Mouse (Mus musculus) midbrain, embryonic 14.5 days (tissue): ENCODE measurements around the gene Stx5a. TPM values are rescaled to one million over a fixed set of nuclear protein-coding genes. Genes with fewer than 3 reads are reported as not detected.

Experiments
- ATAC-seq: fragments of 200-750 bp; cut with Nextera tagmentation; 2 replicates; pipeline ENCODE4 v1.8.0; 2017; ENCODE audit warnings: moderate number of reproducible peaks, moderate library complexity; ENCODE audit not compliant: low FRiP score, low TSS enrichment
- DNase-seq: peaks from one replicate; pipeline ENCODE4 v3.0.0-alpha.2; 2015
- H3K27ac ChIP-seq: fragments of 300-500 bp; sonication (generic); replicated peaks from 2 replicates; pipeline ENCODE4 v1.5.1; 2014; ENCODE audit warnings: mild to moderate bottlenecking, low read depth, low read length, moderate library complexity
- H3K27me3 ChIP-seq: fragments of 300-500 bp; sonication (generic); 2 replicates; pipeline ENCODE4 v1.6.1; 2014; ENCODE audit warnings: low read length, control low read depth, mixed read lengths; ENCODE audit not compliant: control insufficient read depth, insufficient read depth
- H3K36me3 ChIP-seq: fragments of 300-500 bp; sonication (generic); 2 replicates; pipeline ENCODE4 v1.6.1; 2014; ENCODE audit warnings: low read length, control low read depth; ENCODE audit not compliant: control insufficient read depth, insufficient read depth
- H3K4me1 ChIP-seq: fragments of 300-500 bp; sonication (generic); 2 replicates; pipeline ENCODE4 v1.6.1; 2014; ENCODE audit warnings: mild to moderate bottlenecking, antibody characterized with exemption, low read length, control low read depth; ENCODE audit not compliant: control insufficient read depth, insufficient read depth
- H3K4me2 ChIP-seq: fragments of 300-500 bp; sonication (generic); 2 replicates; pipeline ENCODE4 v1.6.1; 2014; ENCODE audit warnings: mild to moderate bottlenecking, low read length, moderate library complexity
- H3K4me3 ChIP-seq: fragments of 300-500 bp; sonication (generic); replicated peaks from 2 replicates; pipeline ENCODE4 v1.5.1; 2014; ENCODE audit warnings: low read depth, low read length
- H3K9ac ChIP-seq: fragments of 300-500 bp; sonication (generic); replicated peaks from 2 replicates; pipeline ENCODE4 v1.6.1; 2014; ENCODE audit warnings: mild to moderate bottlenecking, low read length, moderate library complexity
- H3K9me3 ChIP-seq: fragments of 300-500 bp; sonication (generic); 2 replicates; pipeline ENCODE4 v1.6.1; 2016; ENCODE audit warnings: low read length, control low read depth, mixed read lengths; ENCODE audit not compliant: control insufficient read depth
- WGBS: fragments of 180-500 bp; shearing (Covaris S2); extraction: QIAGEN DNeasy Blood & Tissue Kit; methylation state at CpG from one replicate; pipeline ENCODE4 v1.1.7; 2014; 5-methylcytosine and 5-hydroxymethylcytosine counted together
- polyA plus RNA-seq: library from polyadenylated mRNA; unstranded; fragments of >200 nt; fragmentation: Nextera tagmentation; extraction: Ambion mirVana; gene quantifications from 2 replicates; pipeline ENCODE4 v1.2.1, GENCODE M21; 2014

The Stx5a gene
- polyA plus RNA-seq, 1 experiment from 2014 or later: 110 TPM

GRCm38 (mm10) chr19:8770567-8771270 lies 29.5 kb downstream of the Stx5a start, which contains the start of gene Tmem223:
Tmem223 (plus strand) TSS chr19:8770996.
- H3K9ac ChIP-seq: peak within 1 kb of the TSS; percentile 84
- H3K4me3 ChIP-seq: peak within 1 kb of the TSS; percentile 78
- H3K4me1 ChIP-seq: peaks cover 33% of the 10 kb centered on the region
- ATAC-seq (peak; percentile 55; the same call in 1 of the 2 replicates), DNase-seq (peak; percentile 88)
- H3K9me3 ChIP-seq: no peaks in the 10 kb centered on the region
- peak within 1 kb of the TSS; percentile 68 for H3K4me2 ChIP-seq
- WGBS: 19% methylated on average over 29 of the region's 29 CpGs
- peaks cover 71% of the 10 kb centered on the region for H3K36me3 ChIP-seq
- no peaks in the 10 kb centered on the region for H3K27me3 ChIP-seq
- peak within 1 kb of the TSS; percentile 88 for H3K27ac ChIP-seq

GRCm38 (mm10) chr19:8772996-8773395 lies 31.8 kb downstream of the Stx5a start:
- Histone ChIP-seq H3K27ac (no peak overlapping the region), H3K4me2 (peak overlapping the region; percentile 100), H3K4me3 (peak overlapping the region; percentile 10; the same call in 1 of the 2 replicates), H3K4me1 (peaks cover 34% of the 10 kb centered on the region), H3K36me3 (peaks cover 51% of the 10 kb centered on the region), H3K9me3 (no peaks in the 10 kb centered on the region), H3K27me3 (no peaks in the 10 kb centered on the region), H3K9ac (no peak overlapping the region)
- no peak for ATAC-seq
- WGBS: 91% methylated on average over 5 of the region's 5 CpGs
- no peak for DNase-seq

GRCm38 (mm10) chr19:8773409-8773808 lies 32.2 kb downstream of the Stx5a start:
- ATAC-seq (no peak), DNase-seq (no peak)
- WGBS: 57% methylated on average over 6 of the region's 6 CpGs
- Histone ChIP-seq H3K9me3 (no peaks in the 10 kb centered on the region), H3K4me2 (peak overlapping the region; percentile 100), H3K4me1 (peaks cover 34% of the 10 kb centered on the region), H3K27ac (no peak overlapping the region), H3K9ac (peak overlapping the region; percentile 78; the same call in 1 of the 2 replicates), H3K27me3 (no peaks in the 10 kb centered on the region), H3K36me3 (peaks cover 51% of the 10 kb centered on the region), H3K4me3 (peak overlapping the region; percentile 64)

- peaks cover 46% of the 10 kb centered on the region for H3K36me3 ChIP-seq
- peak; percentile 98 for DNase-seq
- ATAC-seq: peak; percentile 93
- peak within 1 kb of the TSS; percentile 100 for H3K4me2 ChIP-seq
- H3K9ac ChIP-seq: peak within 1 kb of the TSS; percentile 78
- H3K4me3 ChIP-seq: peak within 1 kb of the TSS; percentile 64
- peak within 1 kb of the TSS; percentile 99 for H3K27ac ChIP-seq
- WGBS: under 1% methylated on average over 68 of the region's 68 CpGs
- H3K27me3 ChIP-seq: no peaks in the 10 kb centered on the region
- H3K9me3 ChIP-seq: no peaks in the 10 kb centered on the region
- H3K4me1 ChIP-seq: peaks cover 34% of the 10 kb centered on the region
Measured at GRCm38 (mm10) chr19:8774086-8774835, 33.0 kb downstream of the Stx5a start, which contains the start of gene Tmem179b. Tmem179b (minus strand) TSS chr19:8774467.

GRCm38 (mm10) chr19:8774951-8775421 lies 33.8 kb downstream of the Stx5a start:
- Histone ChIP-seq H3K36me3 (peaks cover 42% of the 10 kb centered on the region), H3K4me3 (peak overlapping the region; percentile 64), H3K27ac (peak overlapping the region; percentile 99), H3K4me1 (peaks cover 34% of the 10 kb centered on the region), H3K9me3 (no peaks in the 10 kb centered on the region), H3K9ac (peak overlapping the region; percentile 78), H3K27me3 (no peaks in the 10 kb centered on the region), H3K4me2 (peak overlapping the region; percentile 100)
- DNase-seq (no peak), ATAC-seq (no peak; the same call in 1 of the 2 replicates)
- 5% methylated on average over 20 of the region's 20 CpGs for WGBS

- DNase-seq: peak; percentile 96
- 1% methylated on average over 32 of the region's 32 CpGs for WGBS
- Histone ChIP-seq H3K9ac (peak within 1 kb of the TSS; percentile 66), H3K27ac (peak within 1 kb of the TSS; percentile 75), H3K4me1 (peaks cover 13% of the 10 kb centered on the region; the same call in 1 of the 2 replicates), H3K27me3 (no peaks in the 10 kb centered on the region), H3K4me2 (peak within 1 kb of the TSS; percentile 69), H3K9me3 (no peaks in the 10 kb centered on the region), H3K4me3 (peak within 1 kb of the TSS; percentile 75), H3K36me3 (peaks cover 26% of the 10 kb centered on the region)
- peak; percentile 99 for ATAC-seq
Measured at GRCm38 (mm10) chr19:8786008-8786781, 45.0 kb downstream of the Stx5a start, which contains the start of gene Taf6l. Taf6l (minus strand) TSS chr19:8786417.

GRCm38 (mm10) chr19:8788521-8788920 lies 47.3 kb downstream of the Stx5a start:
- no peaks in the 10 kb centered on the region for H3K27me3 ChIP-seq
- H3K9me3 ChIP-seq: no peaks in the 10 kb centered on the region
- peaks cover 15% of the 10 kb centered on the region for H3K36me3 ChIP-seq
- H3K9ac ChIP-seq: no peak overlapping the region
- no peak for ATAC-seq
- peak; percentile 65 for DNase-seq
- peak overlapping the region; percentile 67 for H3K27ac ChIP-seq
- no peak overlapping the region; the same call in 1 of the 2 replicates for H3K4me2 ChIP-seq
- H3K4me3 ChIP-seq: no peak overlapping the region
- 18% methylated on average over 3 of the region's 3 CpGs for WGBS
- peaks cover 13% of the 10 kb centered on the region; the same call in 1 of the 2 replicates for H3K4me1 ChIP-seq

GRCm38 (mm10) chr19:8789171-8789570 lies 48.0 kb downstream of the Stx5a start:
- Histone ChIP-seq H3K4me2 (no peak overlapping the region), H3K4me1 (peaks cover 13% of the 10 kb centered on the region; the same call in 1 of the 2 replicates), H3K27me3 (no peaks in the 10 kb centered on the region), H3K9ac (no peak overlapping the region), H3K36me3 (peaks cover 18% of the 10 kb centered on the region), H3K27ac (peak overlapping the region; percentile 67), H3K9me3 (no peaks in the 10 kb centered on the region), H3K4me3 (no peak overlapping the region)
- DNase-seq (no peak), ATAC-seq (no peak)
- 20% methylated on average over 1 of the region's 1 CpGs for WGBS
